Mouse (Mus musculus) gastrocnemius, postnatal 14 days (tissue): ENCODE data around the gene Sucnr1. TPM values are rescaled to one million over a fixed set of nuclear protein-coding genes. Genes with fewer than 3 reads are reported as not detected.

ENCODE experiments used
- DNase-seq: peaks from one replicate; pipeline ENCODE4 v3.0.0; 2021; ENCODE audit warnings: mixed read lengths
- intact Hi-C: fragments of 180-260 bp; cut with DNase I; formaldehyde crosslinking; loops from one replicate; pipeline ENCODE4 v1.15.1; 2025; ENCODE audit warnings: low total_unique reads
- total RNA-seq, 2 experiments: library from RNA; stranded (reverse); gene quantifications; 2 replicates each; pipeline ENCODE4 v1.2.3; 2021

Sucnr1 gene
- total RNA-seq, 2 experiments from 2014 or later = 0.16 TPM; not detected in 1

- DNase-seq = no peak
- intact Hi-C loops = no loop called here
Observed at GRCm38 (mm10) chr3:60108815-60109214, 27.1 kb downstream of the Sucnr1 start.

GRCm38 (mm10) chr3:60111135-60111710 is 29.6 kb downstream of the Sucnr1 start:
- intact Hi-C loops = no loop called here

DNA sequence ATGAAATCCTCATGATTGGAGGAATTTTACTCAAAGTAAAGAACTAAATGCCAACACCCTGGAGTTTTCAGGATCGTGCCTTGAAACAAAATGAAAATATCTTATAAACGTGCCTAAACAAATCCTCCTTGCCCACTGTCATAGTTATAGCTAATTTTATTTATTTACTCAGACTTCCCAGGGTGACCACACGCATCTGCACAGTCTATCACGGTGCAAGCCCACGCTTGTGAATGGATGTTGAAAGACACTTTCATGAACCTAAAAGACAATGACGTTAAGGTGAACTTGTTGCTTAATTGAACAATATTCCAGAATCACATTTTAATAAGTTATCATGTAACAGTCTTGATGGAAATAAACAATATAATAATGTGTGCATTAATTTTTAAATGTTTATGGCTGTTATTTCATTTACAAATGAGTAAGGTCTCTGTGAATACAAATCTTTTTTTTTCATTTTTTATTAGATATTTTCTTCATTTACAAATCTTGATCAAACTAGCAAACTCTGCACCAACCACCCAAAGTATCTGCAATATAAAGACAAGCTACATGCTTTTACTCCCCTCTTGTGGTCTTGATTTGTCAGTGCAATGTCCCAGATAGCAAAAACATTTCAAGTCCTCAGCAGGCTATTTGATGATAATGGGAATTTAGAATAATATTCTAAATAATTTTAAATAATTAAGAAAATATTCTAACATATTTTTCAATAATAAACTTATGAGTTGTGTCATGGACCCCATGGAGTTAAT is 30.4 kb downstream of the Sucnr1 start:
- no peak for DNase-seq
- intact Hi-C loops = no loop called here

More at GRCm38 (mm10) chr3:60111135-60111710, 29.6 kb downstream of the Sucnr1 start:
- no peak for DNase-seq

DNA sequence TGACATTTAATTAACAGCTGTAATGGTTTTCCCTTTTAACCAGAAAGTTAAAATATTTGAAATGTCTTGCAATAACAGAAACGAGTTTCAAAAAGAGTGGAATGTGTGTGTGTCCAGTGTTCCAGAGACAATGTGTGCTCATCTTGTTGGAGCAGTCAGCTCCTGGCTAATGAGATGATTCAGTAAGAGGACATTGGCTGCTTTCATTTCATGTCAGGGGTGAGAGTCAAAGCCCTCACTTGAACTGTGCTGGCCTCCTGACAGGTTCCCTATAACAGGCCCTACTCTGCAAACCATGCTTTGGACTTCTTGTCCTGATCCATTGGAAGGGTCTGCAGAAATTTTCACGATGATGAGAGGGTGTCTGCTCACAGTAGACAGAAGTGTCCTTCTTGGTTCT is 32.9 kb downstream of the Sucnr1 start:
- intact Hi-C loops = no loop called here
- DNase-seq = no peak

DNA sequence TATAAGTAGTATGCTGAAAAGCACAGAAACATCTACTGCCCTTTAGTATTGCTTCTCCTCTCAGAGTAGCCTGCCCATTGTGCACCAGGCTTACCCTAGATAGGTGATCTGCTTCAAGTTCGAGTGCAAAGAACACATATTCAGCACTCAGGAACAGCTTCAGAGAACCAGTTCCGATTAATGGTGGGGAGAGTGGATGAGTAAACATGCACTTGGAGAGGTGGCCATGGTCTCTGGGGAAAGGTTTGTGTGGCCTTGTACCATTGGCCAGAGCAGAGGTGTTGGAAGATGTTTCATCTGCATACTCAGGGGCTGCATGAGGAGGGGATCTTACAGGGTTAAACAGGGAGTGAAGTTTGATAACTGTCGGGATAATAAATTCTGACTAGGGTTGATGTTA is 39.8 kb downstream of the Sucnr1 start:
- DNase-seq = no peak
- intact Hi-C loops = no loop called here

- DNase-seq = no peak
- intact Hi-C loops = no loop called here
Observed at GRCm38 (mm10) chr3:60123859-60124794, 42.5 kb downstream of the Sucnr1 start.

DNA sequence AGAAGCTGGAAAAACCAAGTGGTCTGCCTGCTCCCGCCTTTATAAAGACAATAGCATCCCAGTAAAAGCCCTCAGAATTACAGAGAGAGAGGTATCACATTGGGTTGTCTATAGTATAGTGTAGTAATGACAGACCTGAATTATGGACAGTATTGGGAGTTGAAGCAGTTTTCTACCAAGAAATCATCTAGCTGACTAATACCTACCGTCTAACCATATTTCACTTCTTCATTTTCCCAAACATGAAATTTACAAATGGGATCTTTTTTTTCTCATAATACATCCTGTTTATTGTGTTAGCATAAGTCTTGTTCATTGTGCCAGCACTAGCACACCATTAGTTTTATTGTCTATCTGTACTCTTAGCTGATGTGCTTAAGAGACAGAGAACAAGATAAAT is 44.9 kb downstream of the Sucnr1 start:
- no peak for DNase-seq
- intact Hi-C loops = no loop called here

- intact Hi-C loops = no loop called here
- no peak for DNase-seq
Observed at GRCm38 (mm10) chr3:60128282-60128681, 46.6 kb downstream of the Sucnr1 start.

GRCm38 (mm10) chr3:60135801-60136200 is 54.1 kb downstream of the Sucnr1 start:
- no peak for DNase-seq
- intact Hi-C loops = no loop called here

Other genes starting within 250 kb of the Sucnr1 start
- gene Gm8298, start 220.8 kb upstream of the Sucnr1 start, total RNA-seq = not detected
- not detected for gene C130079G13Rik, start 156.7 kb upstream of the Sucnr1 start, total RNA-seq
- not detected for gene Aadacl2, start 75.1 kb upstream of the Sucnr1 start, total RNA-seq
- not detected for gene Aadac, start 56.2 kb upstream of the Sucnr1 start, total RNA-seq